Mouse (Mus musculus) spleen, adult 2 months (tissue): ENCODE results near the gene Gpr173. TPM values are rescaled to one million over a fixed set of nuclear protein-coding genes. Genes with fewer than 3 reads are reported as not detected.
A peak's percentile ranks its signal among the peaks of the same experiment; 100 is the strongest.

Source experiments
- DNase-seq, 2 experiments: peaks; one replicate each; pipeline versions ENCODE4 v3.0.0 to v3.0.0-alpha.2; 2012 to 2021; ENCODE audit warnings: low spot score in 2 of 2, low read depth in 1 of 2
- H3K27ac ChIP-seq: fragments of 200-500 bp; 2 replicates; pipeline ENCODE4 v1.5.1; 2012; ENCODE audit warnings: low read length, inconsistent platforms; ENCODE audit not compliant: insufficient read depth
- H3K27me3 ChIP-seq: fragments of 200-500 bp; 2 replicates; pipeline ENCODE4 v1.6.1; 2012; ENCODE audit warnings: mild to moderate bottlenecking, moderate library complexity, low read length, inconsistent platforms; ENCODE audit not compliant: control insufficient read depth, insufficient read depth
- H3K36me3 ChIP-seq: fragments of 200-500 bp; 2 replicates; pipeline ENCODE4 v1.6.1; 2012; ENCODE audit warnings: mild to moderate bottlenecking, low read length, inconsistent platforms; ENCODE audit not compliant: control insufficient read depth, insufficient read depth
- H3K4me1 ChIP-seq: fragments of 200-500 bp; 2 replicates; pipeline ENCODE4 v1.6.1; 2011; ENCODE audit warnings: inconsistent platforms; ENCODE audit not compliant: control insufficient read depth, insufficient read depth, insufficient read length
- H3K4me3 ChIP-seq: fragments of 200-500 bp; 2 replicates; pipeline ENCODE4 v1.5.1; 2011; ENCODE audit warnings: mild to moderate bottlenecking, inconsistent platforms; ENCODE audit not compliant: insufficient read depth, insufficient read length; ENCODE audit errors: extremely low read depth
- CTCF ChIP-seq: fragments of 200-500 bp; IDR thresholded peaks from 2 replicates; pipeline ENCODE4 v1.5.1; 2011; ENCODE audit warnings: mild to moderate bottlenecking, inconsistent platforms; ENCODE audit not compliant: insufficient read depth, insufficient read length, insufficient replicate concordance; ENCODE audit errors: extremely low read depth
- POLR2A ChIP-seq: fragments of 200-500 bp; IDR thresholded peaks from 2 replicates; pipeline ENCODE4 v1.6.1; 2011; ENCODE audit warnings: low read depth, low read length, inconsistent platforms
- WGBS: fragments of 180-500 bp; shearing (Covaris S2); methylation state at CpG from one replicate; pipeline ENCODE4 v1.1.7; 2018; 5-methylcytosine and 5-hydroxymethylcytosine counted together
- polyA plus RNA-seq: library from polyadenylated mRNA; depleted of rRNA; stranded (reverse); fragments of >200 nt; gene quantifications from 2 replicates; pipeline ENCODE4 v1.2.3, GENCODE M21; 2012; rRNA removed

Gene Gpr173
- 0.82 and 1.2 TPM in 2 replicates for polyA plus RNA-seq

DNA sequence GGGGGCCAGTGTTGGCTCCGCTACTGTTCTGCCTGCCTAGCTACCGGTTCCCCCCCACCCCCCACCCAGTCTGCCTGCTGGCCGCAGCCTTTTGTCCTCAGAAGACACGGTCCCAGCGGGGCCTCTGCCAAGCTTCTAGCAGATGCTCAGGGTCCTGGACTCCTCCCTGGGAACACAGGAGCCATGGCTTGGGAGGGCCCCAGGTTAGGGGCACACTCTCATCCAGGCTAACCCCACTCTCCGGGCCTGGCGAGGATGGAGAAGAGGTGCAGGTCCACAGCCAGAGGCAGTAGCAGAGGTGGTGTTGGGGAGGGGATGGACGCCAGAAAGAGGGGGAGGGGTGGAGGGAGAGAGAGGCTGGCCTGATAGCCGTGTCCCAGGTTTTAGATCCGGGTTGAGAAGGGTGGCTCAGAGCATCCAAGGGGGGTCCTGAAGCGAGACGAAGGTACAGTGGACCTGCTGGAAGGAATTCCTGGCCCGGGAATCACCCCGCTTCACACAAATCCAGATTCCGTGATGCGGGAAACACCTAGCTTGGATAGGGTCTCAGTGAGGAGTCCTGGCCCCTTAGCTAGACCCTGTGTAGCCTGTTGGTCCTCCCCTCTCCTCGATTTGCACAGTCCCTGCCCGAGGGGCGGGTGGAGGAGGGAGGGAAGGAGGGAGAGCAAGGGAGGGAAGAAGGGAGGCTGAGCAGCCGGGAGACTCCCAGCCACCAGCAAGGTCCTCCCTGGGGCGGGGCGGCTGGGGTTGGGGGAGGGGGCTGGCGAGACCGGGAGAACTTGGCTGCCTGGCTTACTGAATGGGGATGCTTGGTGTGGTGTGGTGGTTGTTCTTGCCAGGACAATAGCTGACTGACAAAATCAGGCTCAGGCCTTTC lies at the start of gene Gpr173:
Gene Gpr173, minus strand, starts transcription at position 308 of the 877 bp plus-strand sequence.
- no peaks in the 10 kb centered on the region for H3K36me3 ChIP-seq
- H3K4me3 ChIP-seq: peak within 1 kb of the TSS; percentile 30; the same call in 1 of the 2 replicates
- no peak within 1 kb of the TSS for H3K27ac ChIP-seq
- TF ChIP-seq CTCF (no peak), POLR2A (no peak)
- no peaks in the 10 kb centered on the region; the same call in 1 of the 2 replicates for H3K27me3 ChIP-seq
- 44% methylated on average over 24 of the region's 24 CpGs for WGBS
- no peak for DNase-seq
- H3K4me1 ChIP-seq: no peaks in the 10 kb centered on the region

DNA sequence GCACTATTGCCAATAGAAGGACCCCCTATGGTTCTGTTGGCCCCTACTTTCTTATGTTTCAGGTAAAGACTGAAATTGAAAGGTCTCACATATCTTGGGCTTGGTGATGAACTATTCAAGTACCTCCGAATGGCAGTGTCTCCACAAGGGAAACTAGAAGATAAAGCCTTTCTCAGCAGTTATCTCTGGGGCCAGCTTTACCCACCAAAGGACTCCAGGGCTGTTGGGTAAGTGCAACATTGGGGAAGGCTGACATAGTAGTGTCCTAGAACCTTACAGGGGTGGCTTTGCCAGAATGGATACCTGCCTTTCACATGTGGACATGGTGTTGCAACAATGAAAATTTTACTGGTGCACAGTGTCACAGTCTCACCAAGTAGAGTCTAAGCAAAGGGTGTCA lies 34.7 kb upstream of the Gpr173 start:
- TF ChIP-seq POLR2A (no peak), CTCF (no peak)
- H3K27ac ChIP-seq: no peak overlapping the region
- 71% methylated on average over 1 of the region's 1 CpGs for WGBS
- H3K4me1 ChIP-seq: no peaks in the 10 kb centered on the region
- no peak overlapping the region for H3K4me3 ChIP-seq
- DNase-seq: no peak
- H3K27me3 ChIP-seq: no peaks in the 10 kb centered on the region
- H3K36me3 ChIP-seq: no peaks in the 10 kb centered on the region

DNA sequence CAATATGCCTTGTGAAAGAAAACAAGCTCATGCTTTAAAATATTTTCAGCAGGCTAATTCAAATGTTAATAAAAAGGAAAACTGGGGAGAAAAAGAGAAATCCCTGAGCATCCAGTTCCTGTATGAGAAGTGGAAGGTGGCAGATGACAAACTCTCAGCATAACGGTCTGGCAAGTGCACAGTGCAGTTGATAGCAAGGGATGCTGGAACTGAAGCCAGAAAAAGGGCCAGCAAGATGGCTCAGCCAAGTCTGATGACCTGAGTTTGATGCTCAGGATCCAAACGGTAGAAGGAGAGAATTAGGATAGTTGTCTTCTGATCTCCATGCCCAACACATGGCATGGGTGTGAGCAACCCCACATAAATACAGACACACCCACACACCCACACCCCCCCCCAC lies 31.6 kb upstream of the Gpr173 start:
- TF ChIP-seq CTCF (no peak), POLR2A (no peak)
- no peak for DNase-seq
- no peaks in the 10 kb centered on the region for H3K36me3 ChIP-seq
- H3K4me1 ChIP-seq: no peaks in the 10 kb centered on the region
- no peak overlapping the region for H3K27ac ChIP-seq
- H3K27me3 ChIP-seq: no peaks in the 10 kb centered on the region
- 66% methylated on average over 2 of the region's 2 CpGs for WGBS
- H3K4me3 ChIP-seq: no peak overlapping the region

DNA sequence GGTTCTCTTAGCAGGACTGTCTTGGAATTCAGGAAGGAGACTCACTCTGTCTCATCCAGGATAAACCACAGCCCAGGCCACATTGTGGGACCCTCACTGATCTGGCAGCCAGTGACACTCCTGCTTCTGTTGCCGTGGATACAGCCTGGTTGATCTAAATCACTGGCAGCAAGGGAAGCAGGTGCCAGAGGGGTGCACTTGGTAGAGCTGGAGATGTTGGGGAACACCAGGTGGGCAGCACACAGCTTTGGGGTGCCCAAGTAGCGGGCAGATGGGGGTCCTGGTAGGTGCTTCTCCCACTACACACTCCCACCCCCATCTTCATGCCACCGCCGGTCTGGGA lies 479 bp downstream of the Gpr173 start:
- Histone ChIP-seq H3K27me3 (no peaks in the 10 kb centered on the region; the same call in 1 of the 2 replicates), H3K4me1 (no peaks in the 10 kb centered on the region), H3K4me3 (no peak overlapping the region), H3K27ac (no peak overlapping the region), H3K36me3 (no peaks in the 10 kb centered on the region)
- WGBS: 68% methylated on average over 4 of the region's 4 CpGs
- no peak for TF ChIP-seq CTCF
- TF ChIP-seq POLR2A: no peak
- DNase-seq: no peak

DNA sequence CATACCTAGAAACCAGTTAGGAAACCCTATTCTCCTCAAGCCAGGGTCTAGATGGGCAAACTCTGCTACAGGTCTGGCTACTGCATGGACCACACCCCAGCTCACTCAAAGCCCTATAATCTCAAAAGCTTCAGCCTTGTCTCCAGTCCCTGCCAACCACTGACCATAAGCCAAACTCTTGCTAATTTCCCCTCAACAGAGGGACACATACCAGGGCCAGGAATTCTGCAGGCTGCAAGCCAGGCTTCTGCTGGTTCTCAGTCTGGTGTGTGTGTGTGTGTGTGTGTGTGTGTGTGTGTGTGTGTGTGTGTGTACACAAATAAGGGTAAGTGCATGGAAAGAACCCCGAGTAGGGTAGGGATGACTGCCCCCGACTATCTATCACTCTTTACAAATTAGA lies 2.1 kb downstream of the Gpr173 start:
- no peak for DNase-seq
- TF ChIP-seq CTCF: no peak
- no peak for TF ChIP-seq POLR2A
- Histone ChIP-seq H3K27me3 (no peaks in the 10 kb centered on the region; the same call in 1 of the 2 replicates), H3K27ac (no peak overlapping the region), H3K4me1 (no peaks in the 10 kb centered on the region), H3K4me3 (no peak overlapping the region), H3K36me3 (no peaks in the 10 kb centered on the region)
- WGBS: 78% methylated on average over 2 of the region's 2 CpGs

DNA sequence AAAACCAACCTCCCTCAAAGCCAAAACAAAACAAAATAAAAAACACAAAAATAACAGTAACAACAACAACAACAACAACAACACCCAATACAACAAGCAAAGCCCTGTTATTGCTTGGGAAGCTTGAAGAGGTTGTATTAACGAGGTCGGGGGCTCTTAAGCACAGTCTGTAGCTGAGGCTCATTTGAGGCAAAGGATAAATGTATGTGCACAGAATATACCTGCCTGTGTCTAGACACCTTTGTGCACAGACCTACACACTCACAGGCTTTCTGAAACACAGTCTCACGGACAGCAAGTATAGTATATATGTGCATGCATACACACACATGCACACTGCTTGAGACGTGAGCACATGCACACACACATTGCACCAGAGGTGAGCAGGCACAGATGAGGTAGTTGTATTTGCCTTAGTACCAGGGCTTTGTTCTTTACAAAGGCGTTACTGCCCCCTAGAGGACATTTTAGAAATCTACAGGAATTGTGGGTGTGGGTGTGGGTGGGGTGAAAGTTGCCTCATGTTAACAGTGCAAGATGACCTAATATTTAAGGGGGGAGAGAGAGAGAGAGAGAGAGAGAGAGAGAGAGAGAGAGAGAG lies 15.9 kb downstream of the Gpr173 start:
- no peaks in the 10 kb centered on the region for H3K4me1 ChIP-seq
- 25% methylated on average over 5 of the region's 5 CpGs for WGBS
- H3K27me3 ChIP-seq: no peaks in the 10 kb centered on the region
- no peaks in the 10 kb centered on the region for H3K36me3 ChIP-seq
- DNase-seq: peak in 1 of 2 experiments; percentile 43
- TF ChIP-seq CTCF (no peak), POLR2A (no peak)
- no peak overlapping the region for H3K27ac ChIP-seq
- no peak overlapping the region for H3K4me3 ChIP-seq
